Mouse (Mus musculus) mature B cell (primary cell): ENCODE measurements around the gene Tasp1.
"Not testable (repeated sequence)": the region's sequence is repeated elsewhere in the genome, so short reads cannot be mapped to it uniquely, and the experiment has no call there.

Experiments
- in situ Hi-C: fragments of 300-500 bp; cut with MboI; formaldehyde crosslinking; loops from 2 replicates; pipeline ENCODE4 v1.14.3; 2019

The Tasp1 gene

DNA sequence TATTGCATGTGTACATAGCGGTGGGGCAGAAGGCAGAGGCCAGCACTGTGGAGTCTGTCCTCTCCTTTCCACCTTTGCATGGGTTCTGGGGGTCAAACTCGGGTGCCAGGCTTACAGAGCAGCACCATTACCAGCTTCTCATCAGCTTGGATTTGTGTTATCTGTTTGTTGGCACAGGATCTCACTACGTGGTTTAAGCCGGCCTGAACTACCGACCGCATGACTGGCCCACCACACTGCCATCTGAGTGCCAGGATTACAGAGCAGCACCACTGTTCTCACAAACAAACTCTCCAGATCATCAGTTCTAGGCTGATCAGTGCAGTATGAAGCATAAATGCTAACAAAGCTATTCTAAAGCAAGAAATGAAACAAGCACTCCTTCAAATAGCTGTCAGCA, 8.5 kb downstream of the Tasp1 start:
- in situ Hi-C loops = no loop called here

DNA sequence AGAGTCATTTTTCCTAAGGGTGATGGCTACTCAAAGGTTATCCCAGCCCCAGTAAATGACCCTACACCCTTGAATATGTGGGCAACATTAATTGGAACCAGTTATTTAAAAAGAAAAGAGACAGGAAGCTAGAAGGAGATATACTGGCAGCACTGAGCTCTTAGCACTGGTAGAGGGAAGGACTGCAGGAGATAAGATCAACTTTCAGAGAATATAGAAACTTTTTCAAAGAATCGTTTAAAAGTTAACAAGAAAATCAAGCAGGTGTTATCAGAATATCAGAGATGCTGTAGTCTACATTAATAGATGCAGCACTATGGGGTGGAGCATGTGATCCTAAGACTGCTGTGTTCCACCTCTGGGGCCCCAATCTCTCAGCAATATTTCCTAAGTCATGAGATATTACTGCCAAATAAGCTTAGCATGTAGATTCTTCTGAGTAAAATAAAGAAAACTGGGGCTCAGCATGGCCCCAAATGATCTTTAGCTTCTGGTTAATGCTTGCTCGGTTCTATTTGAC, 14.9 kb downstream of the Tasp1 start:
- in situ Hi-C loops = no loop called here

- in situ Hi-C loops = no loop called here
These were observed 24.0 kb downstream of the Tasp1 start for GRCm38 (mm10) chr2:140042522-140043131.

DNA sequence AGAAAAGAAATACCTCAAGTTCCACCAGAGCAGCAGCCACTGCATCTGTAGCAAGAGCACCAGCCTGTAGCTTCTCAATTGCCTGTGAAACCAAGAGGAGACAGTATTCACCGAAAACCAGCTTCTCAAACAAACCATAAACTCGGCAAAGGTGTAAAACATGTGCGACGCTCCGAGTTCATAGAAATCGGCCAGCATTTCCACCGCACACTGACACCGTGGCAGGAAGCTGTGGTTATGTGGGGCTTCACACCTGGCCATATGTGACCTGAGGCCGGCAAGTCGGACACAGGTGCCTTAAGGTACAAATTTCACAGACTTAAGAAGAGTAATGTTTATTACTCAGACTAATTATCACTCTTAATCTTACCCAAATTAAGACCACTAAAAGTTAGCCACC, 24.5 kb downstream of the Tasp1 start:
- in situ Hi-C loops = no loop called here

DNA sequence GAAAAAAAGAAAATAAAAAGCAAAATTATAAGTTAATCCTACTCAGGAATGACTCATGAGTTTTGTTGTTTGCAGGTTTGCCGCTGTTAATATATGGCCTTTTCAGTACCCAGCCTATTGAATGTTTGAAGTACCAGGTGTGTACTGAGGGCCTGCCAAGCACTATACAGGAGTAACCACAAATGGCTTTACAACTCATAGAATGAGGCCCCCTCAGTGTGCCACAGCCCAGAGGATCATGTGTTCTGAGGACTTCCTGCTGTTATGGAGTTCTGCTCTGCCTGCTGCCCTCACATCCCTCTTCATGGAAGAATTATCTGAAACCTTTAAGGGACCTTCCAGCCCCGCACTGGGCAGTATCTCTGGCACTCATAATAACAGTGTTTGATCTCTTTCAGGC, 29.1 kb downstream of the Tasp1 start:
- in situ Hi-C loops = no loop called here

DNA sequence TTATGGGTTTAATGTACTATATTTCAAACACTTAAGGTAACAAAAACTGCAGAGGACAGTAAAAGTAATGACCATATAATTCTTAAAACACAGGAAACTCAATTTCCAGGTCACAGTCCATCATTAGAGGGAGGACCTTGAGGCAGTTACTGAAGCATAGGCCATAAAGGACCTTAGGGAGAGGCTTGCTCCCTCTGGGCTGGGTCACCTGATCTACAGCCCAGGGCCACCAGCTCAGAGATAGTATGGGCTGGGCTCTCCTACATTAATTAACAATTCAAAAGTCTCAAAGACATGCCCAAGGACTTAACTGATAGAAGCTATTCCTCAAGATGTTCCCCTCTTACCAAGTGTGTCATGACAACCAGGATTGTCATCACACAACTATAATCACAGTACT, 29.8 kb downstream of the Tasp1 start:
- in situ Hi-C loops = no loop called here

DNA sequence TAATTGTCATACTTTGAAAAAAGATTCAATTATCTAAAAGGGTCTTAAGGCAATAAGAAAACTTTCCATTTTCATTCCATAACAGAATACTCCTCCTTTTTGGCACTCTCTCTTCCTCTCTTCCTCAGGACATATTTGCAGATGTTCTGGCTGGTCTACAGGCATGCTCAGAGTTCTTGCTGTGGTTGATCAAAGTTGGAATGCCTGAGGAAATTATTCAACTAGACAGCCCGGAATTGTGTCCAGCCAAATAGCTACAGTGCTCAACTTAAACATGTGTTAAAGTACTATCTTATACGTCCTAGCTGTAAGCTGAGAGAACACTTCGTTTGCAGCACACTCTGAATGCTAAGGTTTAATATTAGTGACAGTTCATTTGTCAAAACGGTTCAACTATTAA, 41.7 kb downstream of the Tasp1 start:
- in situ Hi-C loops = no loop called here

GRCm38 (mm10) chr2:140007406-140007805, 59.2 kb downstream of the Tasp1 start:
- in situ Hi-C loops = no loop called here

- in situ Hi-C loops = no loop called here
These were observed 68.4 kb downstream of the Tasp1 start for GRCm38 (mm10) chr2:139998170-139998569.

GRCm38 (mm10) chr2:139989907-139990306, 76.7 kb downstream of the Tasp1 start:
- in situ Hi-C loops = not testable (repeated sequence)

- in situ Hi-C loops = no loop called here
These were observed 99.2 kb downstream of the Tasp1 start for GRCm38 (mm10) chr2:139967451-139967850.

GRCm38 (mm10) chr2:139966288-139966687, 100.3 kb downstream of the Tasp1 start:
- in situ Hi-C loops = no loop called here

- in situ Hi-C loops = no loop called here
These were observed 117.8 kb downstream of the Tasp1 start for GRCm38 (mm10) chr2:139948843-139949242.

- in situ Hi-C loops = no loop called here
These were observed 129.0 kb downstream of the Tasp1 start for GRCm38 (mm10) chr2:139937581-139937980.

DNA sequence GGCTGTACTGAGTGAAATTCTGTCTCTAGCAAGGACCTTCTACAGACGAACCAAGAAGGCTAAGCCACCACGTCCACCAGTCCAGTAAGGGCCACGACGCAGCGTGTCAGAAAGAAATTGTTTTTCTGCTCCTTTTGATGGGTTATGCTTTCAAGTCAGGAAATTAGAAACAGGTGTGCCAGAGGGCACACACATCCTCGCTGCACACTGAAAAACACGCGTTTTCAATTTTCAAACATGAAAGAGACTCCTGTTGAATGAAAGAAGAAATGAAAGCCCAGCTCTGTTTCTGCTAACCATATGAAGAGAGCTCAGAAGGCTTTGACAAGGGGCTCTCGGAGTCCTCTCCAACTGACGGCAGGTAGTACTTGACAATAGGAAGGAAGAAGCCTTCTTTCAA, 132.0 kb downstream of the Tasp1 start:
- in situ Hi-C loops = no loop called here

GRCm38 (mm10) chr2:139934033-139934572, 132.5 kb downstream of the Tasp1 start:
- in situ Hi-C loops = no loop called here

GRCm38 (mm10) chr2:139932211-139932610, 134.4 kb downstream of the Tasp1 start:
- in situ Hi-C loops = no loop called here

DNA sequence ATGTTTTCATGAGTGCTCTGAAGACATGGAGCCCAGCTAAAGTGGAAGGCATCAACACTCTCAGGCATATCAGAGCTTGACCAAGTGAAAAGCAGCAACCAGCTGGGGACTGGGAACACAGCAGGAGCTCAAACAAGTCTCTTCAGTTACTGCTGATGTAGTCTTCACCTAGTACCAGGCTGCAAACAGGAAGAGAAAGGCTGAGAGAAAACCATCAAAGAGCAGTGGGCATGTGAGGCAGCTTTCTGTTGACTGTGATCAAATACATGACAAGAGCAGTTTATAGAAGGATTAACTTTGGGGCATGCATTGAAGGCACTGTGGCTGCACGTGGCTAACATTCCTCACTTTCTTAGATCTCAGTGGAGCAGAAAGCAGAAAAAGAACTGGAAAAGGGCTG, 141.7 kb downstream of the Tasp1 start:
- in situ Hi-C loops = no loop called here

DNA sequence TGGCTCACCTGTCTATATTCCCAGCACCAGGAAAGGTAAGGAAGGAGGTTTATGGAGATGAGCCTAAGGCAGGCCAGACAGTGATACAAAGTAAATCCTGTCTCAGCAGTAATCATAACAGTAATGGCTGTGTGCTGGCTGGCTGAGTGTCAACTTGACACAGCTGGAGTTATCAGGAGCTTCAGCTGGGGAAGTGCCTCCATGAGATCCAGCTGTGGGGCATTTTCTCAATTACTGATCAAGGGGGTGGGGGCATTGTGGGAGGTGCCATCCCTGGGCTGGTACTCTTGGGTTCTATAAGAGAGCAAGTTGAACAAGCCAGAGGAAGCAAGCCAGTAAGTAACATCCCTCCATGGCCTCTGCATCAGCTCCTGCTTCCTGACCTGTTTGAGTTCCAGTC, 145.2 kb downstream of the Tasp1 start:
- in situ Hi-C loops = not testable (repeated sequence)

- in situ Hi-C loops = no loop called here
These were observed 146.8 kb downstream of the Tasp1 start for GRCm38 (mm10) chr2:139919757-139920156.

DNA sequence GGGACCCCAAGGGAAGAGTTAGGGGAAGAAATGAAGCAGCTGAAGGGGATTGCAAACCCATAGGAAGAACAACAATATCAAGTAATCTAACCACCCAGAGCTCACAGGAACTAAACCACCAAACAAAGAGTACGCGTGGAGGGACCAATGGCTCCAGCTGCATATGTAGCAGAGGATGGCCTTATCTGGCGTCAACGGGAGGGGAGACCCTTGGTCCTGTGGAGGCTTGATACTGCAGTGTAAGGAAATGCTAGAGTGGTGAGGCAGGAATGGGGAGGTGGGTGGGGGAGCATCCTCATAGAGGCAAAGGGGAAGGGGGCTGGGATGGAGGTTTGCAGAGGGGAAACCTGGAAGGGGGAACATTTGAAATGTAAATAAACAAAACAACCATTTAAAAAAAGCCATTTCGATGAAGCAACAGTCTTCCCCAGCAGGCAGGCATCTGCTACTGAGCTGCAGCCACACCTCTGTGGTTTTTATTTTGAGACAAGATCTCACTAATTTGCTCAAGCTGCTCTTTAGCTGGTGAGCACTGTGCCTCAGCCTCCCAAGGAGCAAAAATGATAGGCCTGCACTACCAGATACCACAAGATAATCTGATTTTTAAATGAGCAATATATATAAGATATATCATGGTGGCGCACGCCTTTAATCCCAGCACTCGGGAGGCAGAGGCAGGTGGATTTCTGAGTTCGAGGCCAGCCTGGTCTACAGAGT, 160.0 kb downstream of the Tasp1 start:
- in situ Hi-C loops = no loop called here

- in situ Hi-C loops = no loop called here
These were observed 175.1 kb downstream of the Tasp1 start for GRCm38 (mm10) chr2:139891405-139892089.

DNA sequence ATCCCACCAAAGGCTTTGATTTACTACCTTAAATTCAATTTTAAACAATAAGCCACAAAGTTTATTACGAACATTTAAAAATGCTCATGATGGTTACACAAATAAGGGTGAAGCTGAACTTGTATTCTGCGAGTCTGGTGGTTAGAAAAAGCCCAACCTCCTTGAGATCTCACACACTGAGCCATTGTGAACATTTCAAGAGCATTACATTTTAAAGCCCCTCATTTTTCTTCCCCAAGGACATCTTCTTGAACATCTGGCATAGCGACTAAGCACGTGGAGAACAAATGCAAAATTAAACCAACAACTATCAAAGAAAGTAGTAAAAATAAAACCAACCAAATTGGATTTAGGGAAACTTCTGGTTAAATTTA, 182.4 kb downstream of the Tasp1 start:
- in situ Hi-C loops = no loop called here
